Mouse (Mus musculus): Measurements from ENCODE around the gene Cfap44. TPM values are rescaled to one million over a fixed set of nuclear protein-coding genes. Genes with fewer than 3 reads are reported as not detected.

Cfap44 gene
- 2.9 and 4.2 TPM in 2 replicates for polyA plus RNA-seq (2015; fragmentation: Nextera tagmentation; extraction: Ambion mirVana)

DNA sequence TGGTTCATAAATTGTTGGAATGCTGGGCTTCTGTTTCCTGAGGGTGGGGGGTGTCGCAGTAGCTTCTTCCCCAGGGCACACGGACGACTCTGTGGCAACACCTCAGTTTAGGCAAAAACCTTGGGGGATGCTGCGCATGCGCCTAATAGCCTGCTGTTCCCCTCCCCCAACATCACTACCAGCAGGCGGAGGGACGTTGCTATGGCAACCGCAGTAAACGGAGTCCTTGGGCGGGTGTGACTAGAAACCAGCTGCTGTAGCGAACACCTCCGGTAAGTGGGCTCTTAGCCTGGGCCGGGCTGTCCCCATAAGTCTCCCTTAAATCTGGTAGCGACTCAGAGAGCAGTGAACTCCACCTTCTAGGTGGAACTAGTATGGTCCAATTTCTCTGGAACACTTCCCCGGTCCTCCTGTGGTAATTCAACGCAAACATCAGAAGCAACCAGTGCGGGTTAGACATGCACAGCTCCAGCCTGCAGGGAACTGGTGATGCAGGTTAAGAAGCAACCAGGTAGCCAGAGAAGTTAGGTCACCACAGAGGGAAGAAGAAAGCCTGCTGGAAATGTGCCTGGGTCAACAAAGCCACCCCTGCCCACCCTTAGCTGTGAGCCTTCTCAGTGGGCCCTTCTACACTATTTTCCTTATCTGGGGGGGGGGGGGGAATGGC is at the start of gene Cfap44:
TSS of gene Cfap44 (plus strand) at position 220 of the 667 bp plus-strand sequence.
- Histone ChIP-seq H3K36me3 (peaks cover 5% of the 10 kb centered on the region), H3K4me2 (replicated peaks) (peak within 1 kb of the TSS; percentile 55), H3K9me3 (no peaks in the 10 kb centered on the region), H3K4me3 (replicated peaks) (peak within 1 kb of the TSS; percentile 39), H3K9ac (replicated peaks) (peak within 1 kb of the TSS; percentile 8; the same call in 1 of the 2 replicates), H3K27ac (no peak within 1 kb of the TSS), H3K4me1 (replicated peaks) (peaks cover 7% of the 10 kb centered on the region), H3K27me3 (no peaks in the 10 kb centered on the region)
- ATAC-seq, result peak; percentile 95
- WGBS, result 1% methylated on average over 17 of the region's 17 CpGs

DNA sequence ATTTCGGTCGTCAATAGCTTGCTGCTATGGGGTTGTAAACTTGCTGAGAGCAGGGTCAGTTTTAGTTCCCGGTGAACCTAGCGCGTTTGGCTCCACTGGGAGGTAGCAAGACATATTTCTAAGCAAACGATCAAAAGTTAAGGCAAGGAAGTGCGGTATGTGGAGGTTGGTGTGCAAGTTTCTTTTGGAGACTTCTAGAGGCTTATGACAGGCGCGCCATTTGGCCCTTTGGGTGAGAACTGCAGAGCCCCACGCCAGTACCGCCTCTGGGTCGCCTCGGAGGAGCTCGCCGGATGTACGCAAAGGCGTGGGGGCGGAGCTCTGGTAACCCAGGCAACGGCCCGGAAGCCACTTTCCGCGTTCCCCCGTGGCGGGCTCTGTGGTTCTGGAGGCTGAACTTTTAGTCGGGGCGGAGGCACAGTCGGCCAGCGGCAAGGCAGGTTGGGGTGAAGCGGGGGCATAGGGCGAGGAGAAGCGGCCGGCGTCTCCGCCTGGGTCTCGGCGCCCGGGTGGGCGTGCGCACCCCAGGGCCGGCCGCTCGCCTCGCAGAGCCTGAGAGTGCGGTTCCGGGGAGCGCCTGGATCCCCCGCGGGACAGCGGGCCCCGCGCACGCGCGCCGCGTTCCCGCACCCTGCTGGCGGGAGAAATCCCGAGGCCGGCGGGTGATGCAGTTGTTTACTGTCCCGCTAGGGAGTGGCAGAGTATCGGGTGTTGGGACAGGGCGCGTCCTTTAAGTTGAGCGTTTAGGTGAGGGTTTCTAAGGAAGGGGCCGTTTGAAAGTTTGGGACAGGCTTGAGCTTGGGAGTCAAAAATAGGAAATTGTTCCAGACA is 47.3 kb upstream of the Cfap44 start, which contains the start of gene Spice1:
TSS of gene Spice1 (plus strand) at position 51 of the 831 bp plus-strand sequence.
- H3K4me3 ChIP-seq (replicated peaks), result peak within 1 kb of the TSS; percentile 88
- no peaks in the 10 kb centered on the region for H3K27me3 ChIP-seq
- peaks cover 11% of the 10 kb centered on the region for H3K4me1 ChIP-seq (replicated peaks)
- WGBS, result under 1% methylated on average over 67 of the region's 67 CpGs
- H3K9me3 ChIP-seq, result no peaks in the 10 kb centered on the region
- H3K27ac ChIP-seq, result peak within 1 kb of the TSS; percentile 81
- peak within 1 kb of the TSS; percentile 74 for H3K9ac ChIP-seq (replicated peaks)
- H3K36me3 ChIP-seq, result no peaks in the 10 kb centered on the region
- H3K4me2 ChIP-seq (replicated peaks), result peak within 1 kb of the TSS; percentile 69
- peak; percentile 99 for ATAC-seq

DNA sequence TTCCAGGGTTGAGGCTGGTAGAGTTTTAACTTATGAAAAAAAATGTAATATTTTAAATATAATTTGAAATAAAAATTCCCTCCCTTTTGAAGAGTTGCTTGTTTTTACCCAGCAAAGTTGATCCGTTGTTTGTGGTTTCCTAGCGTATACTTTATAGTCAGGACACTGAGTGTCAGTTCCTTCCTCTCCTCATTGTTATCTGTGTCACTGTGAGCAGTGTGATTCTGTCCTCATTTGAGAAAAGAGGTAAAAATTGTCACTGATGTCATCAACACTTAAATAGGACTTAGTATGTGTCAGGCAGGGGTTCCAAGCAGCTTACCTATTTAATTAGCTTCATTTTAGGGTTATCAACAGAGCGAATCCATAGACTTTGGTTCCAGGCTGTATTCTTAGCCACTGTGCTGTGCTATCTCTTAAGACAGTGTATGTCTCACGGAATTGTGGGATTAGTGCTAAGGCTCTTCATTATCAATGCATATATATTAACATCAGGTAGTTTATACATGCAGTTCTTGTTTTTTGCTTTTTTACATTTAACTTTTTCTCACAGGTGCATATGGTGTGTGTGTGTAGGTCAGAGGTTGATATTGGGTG is 44.7 kb upstream of the Cfap44 start:
- H3K4me3 ChIP-seq (replicated peaks), result no peak overlapping the region
- H3K36me3 ChIP-seq, result no peaks in the 10 kb centered on the region
- no peak overlapping the region for H3K27ac ChIP-seq
- 88% methylated on average over 4 of the region's 4 CpGs for WGBS
- no peaks in the 10 kb centered on the region for H3K9me3 ChIP-seq
- H3K4me2 ChIP-seq (replicated peaks), result no peak overlapping the region
- H3K27me3 ChIP-seq, result no peaks in the 10 kb centered on the region
- no peak overlapping the region for H3K9ac ChIP-seq (replicated peaks)
- H3K4me1 ChIP-seq (replicated peaks), result peaks cover 11% of the 10 kb centered on the region
- ATAC-seq, result no peak

DNA sequence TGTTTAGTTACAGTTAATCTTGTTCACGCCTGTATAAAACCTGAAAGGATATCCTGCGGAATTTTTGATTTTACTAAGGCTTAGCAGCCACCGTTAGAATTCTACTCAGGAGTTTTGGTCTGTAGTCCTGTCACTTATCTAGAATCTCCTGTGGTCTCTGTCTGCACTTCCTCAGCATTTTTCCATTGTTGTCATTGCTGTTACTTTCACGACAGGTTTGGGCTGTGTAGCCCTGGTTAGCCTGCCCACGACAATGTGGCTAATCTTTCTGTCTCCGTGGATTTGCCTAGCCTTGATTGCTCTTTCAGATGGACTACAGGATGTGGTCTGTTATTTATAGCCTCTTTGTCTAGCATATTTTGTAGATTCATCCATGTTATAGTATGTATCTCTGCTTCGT is 38.3 kb upstream of the Cfap44 start:
- H3K27ac ChIP-seq, result no peak overlapping the region
- no peak overlapping the region for H3K4me2 ChIP-seq (replicated peaks)
- H3K9ac ChIP-seq (replicated peaks), result no peak overlapping the region
- no peaks in the 10 kb centered on the region for H3K9me3 ChIP-seq
- peaks cover 10% of the 10 kb centered on the region; the same call in 1 of the 2 replicates for H3K36me3 ChIP-seq
- H3K27me3 ChIP-seq, result no peaks in the 10 kb centered on the region
- H3K4me3 ChIP-seq (replicated peaks), result no peak overlapping the region
- 83% methylated on average over 7 of the region's 7 CpGs for WGBS
- no peak for ATAC-seq
- no peaks in the 10 kb centered on the region for H3K4me1 ChIP-seq (replicated peaks)

DNA sequence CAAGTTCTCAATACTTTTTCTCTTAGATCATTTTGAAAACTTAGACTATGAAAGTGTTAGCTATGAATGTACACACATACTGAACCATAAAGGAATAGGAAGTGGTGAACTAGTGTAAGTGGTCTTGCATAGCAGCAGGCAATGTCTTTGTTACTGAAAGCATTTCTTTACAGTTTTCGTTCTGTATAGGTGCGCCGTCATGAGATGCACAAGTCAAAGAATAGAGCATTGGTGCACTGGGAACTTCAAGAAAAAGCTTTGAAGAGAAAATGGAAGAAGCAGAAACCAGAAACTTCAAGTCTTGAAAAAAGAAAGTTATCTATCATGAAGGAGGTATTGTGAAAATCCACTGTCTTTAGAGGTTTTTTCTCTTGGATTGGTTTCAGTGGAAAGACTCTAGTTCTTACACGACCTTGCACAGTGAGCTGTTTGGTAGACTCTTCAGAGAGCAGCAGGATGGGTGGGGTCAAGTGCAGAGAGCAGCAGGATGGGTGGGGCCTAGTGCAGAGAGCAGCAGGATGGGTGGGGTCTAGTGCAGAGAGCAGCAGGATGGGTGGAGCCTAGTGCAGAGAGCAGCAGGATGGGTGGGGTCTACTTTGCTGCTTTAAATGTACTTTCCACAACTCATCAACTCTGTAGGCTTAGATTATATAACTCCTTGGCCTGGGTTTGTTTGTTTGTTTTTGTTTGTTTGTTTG is 36.9 kb upstream of the Cfap44 start:
- H3K36me3 ChIP-seq, result peaks cover 18% of the 10 kb centered on the region; the same call in 1 of the 2 replicates
- H3K4me2 ChIP-seq (replicated peaks), result no peak overlapping the region
- H3K9ac ChIP-seq (replicated peaks), result no peak overlapping the region
- ATAC-seq, result no peak
- no peaks in the 10 kb centered on the region for H3K4me1 ChIP-seq (replicated peaks)
- no peak overlapping the region for H3K27ac ChIP-seq
- H3K9me3 ChIP-seq, result no peaks in the 10 kb centered on the region
- no peak overlapping the region for H3K4me3 ChIP-seq (replicated peaks)
- 74% methylated on average over 4 of the region's 4 CpGs for WGBS
- no peaks in the 10 kb centered on the region for H3K27me3 ChIP-seq

DNA sequence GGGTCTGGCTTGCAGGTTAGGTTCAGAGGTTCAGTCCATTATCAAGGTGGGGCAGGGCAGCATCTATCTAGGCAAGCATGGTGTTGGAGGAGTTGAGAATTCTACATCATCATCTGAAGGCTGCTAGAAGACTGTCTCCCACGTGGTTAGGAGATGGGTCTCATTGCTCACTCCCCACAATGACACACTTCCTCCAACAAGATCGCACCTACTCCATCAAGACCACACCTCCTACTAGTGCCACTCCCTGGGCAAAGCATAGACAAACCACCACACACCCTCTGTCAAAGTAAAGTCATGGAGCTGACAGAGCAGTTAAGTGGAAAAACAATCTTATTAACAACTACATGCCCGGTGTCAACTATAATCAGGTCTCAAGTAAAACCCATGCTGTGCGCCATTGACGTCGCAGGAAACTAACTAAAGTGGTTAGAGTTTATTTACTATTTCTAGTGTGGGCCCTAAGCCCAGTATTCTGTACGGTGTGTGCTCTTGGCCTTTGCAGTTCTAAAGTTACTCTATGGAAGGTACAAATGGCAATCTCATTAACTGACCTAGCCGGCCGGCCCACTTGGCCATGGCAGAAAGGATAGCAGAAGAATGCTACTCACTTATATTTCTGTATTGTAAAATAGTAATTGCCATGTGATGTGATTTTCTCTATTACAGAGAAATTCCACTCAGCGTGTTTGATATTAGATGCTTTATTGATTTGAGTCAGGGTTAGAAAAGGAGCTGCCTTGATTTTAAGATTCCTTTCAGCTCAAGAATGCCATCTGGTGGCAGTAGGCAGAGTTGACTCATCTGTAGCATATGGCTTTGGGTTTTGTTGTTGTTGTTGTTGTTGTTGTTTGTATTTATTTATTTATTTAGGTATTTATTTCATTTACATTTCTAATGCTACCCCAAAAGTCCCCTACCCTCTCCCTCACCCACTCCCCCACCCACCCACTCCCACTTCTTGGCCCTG is 32.4 kb upstream of the Cfap44 start:
- Histone ChIP-seq H3K9ac (replicated peaks) (no peak overlapping the region), H3K4me2 (replicated peaks) (no peak overlapping the region)
- ATAC-seq, result no peak

DNA sequence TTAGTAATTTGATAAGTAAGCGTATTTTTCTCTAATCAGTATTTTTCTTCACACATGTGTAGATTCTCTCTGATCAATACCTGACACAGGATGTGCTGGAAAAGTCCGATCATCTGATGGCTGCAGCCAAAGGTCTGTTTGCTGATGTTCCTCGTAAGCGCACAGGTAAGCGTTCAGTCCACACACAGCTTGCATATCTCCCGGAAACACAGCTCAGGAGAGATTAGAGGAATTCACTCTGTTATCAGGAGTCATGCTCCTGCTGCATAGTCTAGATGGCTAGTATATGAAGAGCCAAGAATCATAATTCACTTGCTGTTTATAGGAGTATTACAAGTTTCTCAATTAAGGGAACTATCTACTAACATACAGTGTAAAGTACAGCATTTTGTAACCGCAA is 29.1 kb upstream of the Cfap44 start:
- no peak overlapping the region for H3K9ac ChIP-seq (replicated peaks)
- H3K27me3 ChIP-seq, result no peaks in the 10 kb centered on the region
- H3K27ac ChIP-seq, result no peak overlapping the region
- no peak for ATAC-seq
- H3K4me3 ChIP-seq (replicated peaks), result no peak overlapping the region
- 93% methylated on average over 7 of the region's 7 CpGs for WGBS
- no peaks in the 10 kb centered on the region for H3K9me3 ChIP-seq
- H3K36me3 ChIP-seq, result peaks cover 26% of the 10 kb centered on the region
- H3K4me2 ChIP-seq (replicated peaks), result no peak overlapping the region
- no peaks in the 10 kb centered on the region for H3K4me1 ChIP-seq (replicated peaks)

More for the DNA sequence above, 32.4 kb upstream of the Cfap44 start:
- no peaks in the 10 kb centered on the region for H3K9me3 ChIP-seq
- no peak overlapping the region for H3K27ac ChIP-seq
- H3K36me3 ChIP-seq, result peaks cover 24% of the 10 kb centered on the region; the same call in 1 of the 2 replicates
- no peak overlapping the region for H3K4me3 ChIP-seq (replicated peaks)
- WGBS, result 91% methylated on average over 10 of the region's 10 CpGs
- no peaks in the 10 kb centered on the region for H3K27me3 ChIP-seq
- no peaks in the 10 kb centered on the region for H3K4me1 ChIP-seq (replicated peaks)

DNA sequence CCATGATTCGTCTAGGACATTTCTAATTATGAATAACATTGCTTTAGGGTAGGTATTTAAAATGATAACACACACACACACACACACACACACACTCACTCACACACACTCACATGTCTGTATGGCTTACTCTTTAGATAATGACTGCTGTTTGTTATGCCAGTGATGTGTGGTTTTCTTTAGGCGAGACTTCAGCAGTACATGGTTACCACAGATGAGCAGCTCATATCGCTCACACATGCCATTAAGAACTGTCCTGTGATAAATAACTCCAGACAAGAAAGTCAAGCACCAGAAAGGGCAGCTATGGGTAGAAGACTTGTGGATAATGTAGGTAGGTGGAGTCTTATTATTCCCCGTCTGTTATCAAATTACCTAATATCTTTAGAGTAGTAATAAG is 19.1 kb upstream of the Cfap44 start:
- 94% methylated on average over 4 of the region's 4 CpGs for WGBS
- Histone ChIP-seq H3K4me1 (replicated peaks) (no peaks in the 10 kb centered on the region), H3K9ac (replicated peaks) (no peak overlapping the region), H3K4me3 (replicated peaks) (no peak overlapping the region), H3K9me3 (no peaks in the 10 kb centered on the region), H3K27me3 (no peaks in the 10 kb centered on the region), H3K4me2 (replicated peaks) (no peak overlapping the region), H3K27ac (no peak overlapping the region), H3K36me3 (peaks cover 24% of the 10 kb centered on the region)
- no peak for ATAC-seq

DNA sequence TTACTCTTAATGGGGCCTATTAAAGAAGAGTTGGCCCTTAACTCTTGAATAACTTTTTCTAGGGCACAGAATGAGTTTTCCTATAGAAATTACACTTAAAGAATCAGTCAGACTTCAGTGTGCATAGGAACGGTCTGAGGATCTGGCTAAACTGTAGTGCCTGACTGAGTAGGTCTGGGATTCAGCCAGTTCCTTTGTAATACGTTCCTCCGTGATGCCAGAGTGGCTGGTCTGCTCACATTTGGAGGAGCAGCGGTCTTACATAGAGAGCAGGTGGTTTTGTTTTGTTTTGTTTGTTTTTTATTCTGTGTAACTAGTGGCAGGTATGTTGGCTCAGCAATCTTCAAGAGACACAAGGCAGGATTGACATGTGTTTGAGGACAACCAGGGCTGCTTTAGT is 14.6 kb upstream of the Cfap44 start:
- Histone ChIP-seq H3K27ac (no peak overlapping the region), H3K9me3 (no peaks in the 10 kb centered on the region), H3K9ac (replicated peaks) (no peak overlapping the region), H3K4me3 (replicated peaks) (no peak overlapping the region), H3K4me2 (replicated peaks) (no peak overlapping the region), H3K36me3 (peaks cover 21% of the 10 kb centered on the region), H3K27me3 (no peaks in the 10 kb centered on the region), H3K4me1 (replicated peaks) (peaks cover 12% of the 10 kb centered on the region)
- ATAC-seq, result no peak
- WGBS, result 70% methylated on average over 4 of the region's 4 CpGs

DNA sequence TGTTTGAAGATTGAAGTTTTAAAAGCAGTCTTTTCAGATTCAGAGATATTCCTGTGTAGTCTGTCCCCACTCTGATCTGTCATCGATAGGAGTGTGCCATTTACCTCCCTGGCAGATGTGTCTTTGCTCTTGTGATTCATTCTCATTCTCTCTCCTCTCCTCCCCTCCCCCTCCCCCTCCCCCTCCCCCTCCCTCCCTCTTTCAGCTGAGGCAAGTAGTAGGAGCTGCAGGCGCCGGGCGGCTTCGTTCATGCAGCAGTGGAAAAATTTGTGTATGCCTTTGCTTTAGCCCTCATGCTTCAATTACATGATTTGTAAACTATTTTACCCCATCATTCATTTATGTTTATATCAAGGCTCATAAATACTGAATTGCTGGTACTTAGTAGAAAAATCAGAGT is 13.0 kb upstream of the Cfap44 start:
- H3K4me3 ChIP-seq (replicated peaks), result no peak overlapping the region
- H3K36me3 ChIP-seq, result peaks cover 21% of the 10 kb centered on the region
- 7% methylated on average over 5 of the region's 5 CpGs for WGBS
- no peak overlapping the region for H3K27ac ChIP-seq
- H3K9ac ChIP-seq (replicated peaks), result no peak overlapping the region
- H3K4me1 ChIP-seq (replicated peaks), result peaks cover 12% of the 10 kb centered on the region
- no peak for ATAC-seq
- no peak overlapping the region for H3K4me2 ChIP-seq (replicated peaks)
- H3K27me3 ChIP-seq, result no peaks in the 10 kb centered on the region
- no peaks in the 10 kb centered on the region for H3K9me3 ChIP-seq

DNA sequence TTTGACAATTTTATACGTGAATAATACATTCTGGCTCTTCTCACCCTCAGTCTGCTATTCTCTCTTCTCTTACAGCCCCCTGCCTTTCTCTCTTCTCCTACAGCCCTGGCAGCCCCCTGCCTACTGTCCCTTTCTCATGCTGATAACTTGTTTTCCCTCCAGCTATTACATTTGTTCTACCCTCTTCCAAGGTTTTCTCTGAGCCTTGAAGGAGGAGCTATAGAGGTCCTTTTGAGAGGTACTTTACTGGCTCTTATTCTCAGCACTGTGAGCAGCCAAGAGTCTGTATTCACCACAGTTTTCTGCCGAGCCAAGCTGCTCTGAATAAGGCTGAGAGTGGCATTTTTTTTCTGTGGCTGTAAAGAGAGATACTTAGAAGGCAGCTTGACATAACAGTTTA is 11.0 kb upstream of the Cfap44 start:
- H3K4me1 ChIP-seq (replicated peaks), result peaks cover 12% of the 10 kb centered on the region
- no peak overlapping the region for H3K9ac ChIP-seq (replicated peaks)
- peak; percentile 84 for ATAC-seq
- H3K9me3 ChIP-seq, result no peaks in the 10 kb centered on the region
- 11% methylated on average over 2 of the region's 2 CpGs for WGBS
- H3K4me3 ChIP-seq (replicated peaks), result no peak overlapping the region
- H3K4me2 ChIP-seq (replicated peaks), result no peak overlapping the region
- no peaks in the 10 kb centered on the region for H3K27me3 ChIP-seq
- H3K36me3 ChIP-seq, result peaks cover 25% of the 10 kb centered on the region
- H3K27ac ChIP-seq, result peak overlapping the region; percentile 8; the same call in 1 of the 2 replicates
